Mouse (Mus musculus): Measurements from ENCODE around the gene Cryaa.

DNA sequence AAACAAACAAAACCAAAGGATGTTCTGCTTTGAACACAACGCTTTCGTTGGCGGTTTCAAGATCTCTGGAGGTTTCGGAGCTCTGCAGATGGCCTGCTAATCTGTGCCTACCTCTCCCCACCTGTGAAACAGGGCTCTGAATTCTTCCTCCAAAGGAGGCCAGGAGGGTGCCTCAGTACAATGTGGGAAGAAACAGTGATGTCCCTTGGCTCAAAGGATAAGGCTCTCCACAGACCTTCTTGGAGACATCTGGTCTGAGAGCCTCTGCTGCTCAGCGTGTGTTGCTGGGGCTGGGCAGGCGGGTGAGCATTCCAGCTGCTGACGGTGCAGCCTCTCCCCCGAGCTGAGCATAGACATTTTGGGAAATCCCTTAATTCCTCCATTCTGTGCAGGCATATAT, at the start of gene Cryaa:
- TF ChIP-seq CTCF (conservative IDR thresholded peaks at IDR 0.05; ENCODE audit: low read length): no peak
- no peak for TF ChIP-seq NANOG (IDR thresholded peaks at IDR 0.05; ENCODE audit: borderline replicate concordance, low read length)
- TF ChIP-seq POU5F1 (IDR thresholded peaks at IDR 0.05; ENCODE audit: borderline replicate concordance, low read length): no peak

Data from E14TG2a.4 (cell line).